Mouse (Mus musculus) heart, postnatal 14 days (tissue): Measurements from ENCODE around the gene Gdf9. TPM values are rescaled to one million over a fixed set of nuclear protein-coding genes. Genes with fewer than 3 reads are reported as not detected.

ENCODE experiments used
- DNase-seq, 2 experiments: peaks; one replicate each; pipeline ENCODE4 v3.0.0; 2021 to 2022
- intact Hi-C: fragments of 180-260 bp; cut with DNase I; formaldehyde crosslinking; loops from one replicate; pipeline ENCODE4 v1.15.1; 2025
- total RNA-seq, 2 experiments: library from RNA; stranded (reverse); gene quantifications; 2 replicates each; pipeline ENCODE4 v1.2.3; 2021

Gene Gdf9
- total RNA-seq, 2 experiments from 2014 or later, result 0.31 to 0.66 TPM

DNA sequence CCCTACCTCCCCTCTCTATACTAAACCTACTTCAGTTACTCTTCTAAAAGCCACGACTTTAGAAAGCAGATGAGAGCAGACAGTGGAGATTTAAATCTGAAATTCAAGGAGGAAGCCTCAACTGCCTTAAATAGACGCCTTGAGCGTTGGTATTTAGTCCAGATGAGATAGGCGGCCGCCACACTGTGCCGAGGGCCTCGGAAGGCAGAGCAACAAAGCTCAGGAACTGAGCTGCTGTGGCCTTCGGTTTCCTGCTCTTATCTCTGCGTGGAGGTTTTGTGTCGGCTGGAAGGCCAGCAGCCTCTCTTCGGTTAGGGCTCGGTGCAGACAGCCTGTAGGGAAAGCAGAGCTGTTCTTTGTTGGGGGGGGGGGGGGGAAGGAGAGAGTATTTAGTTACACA lies 11.1 kb downstream of the Gdf9 start:
- intact Hi-C loops, result no loop called here
- DNase-seq, result peak in 1 of 2 experiments; percentile 28

DNA sequence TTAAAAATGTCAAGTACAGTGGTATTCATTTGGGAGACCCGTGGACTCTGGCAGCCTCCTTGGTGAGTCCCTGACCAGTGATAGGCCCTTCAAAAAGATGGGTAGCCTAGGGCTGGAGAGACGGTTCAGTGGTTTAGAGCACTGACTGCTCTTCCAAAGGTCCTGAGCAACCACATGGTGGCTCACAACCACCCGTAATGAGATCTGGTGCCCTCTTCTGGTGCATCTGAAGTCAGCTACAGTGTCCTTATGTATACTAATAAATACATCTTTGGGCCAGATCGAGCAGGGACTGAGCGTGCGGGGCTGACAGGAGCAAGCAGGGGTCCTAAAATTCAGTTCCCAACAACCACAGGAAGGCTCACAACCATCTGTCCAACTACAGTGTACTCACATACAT lies 13.0 kb downstream of the Gdf9 start:
- intact Hi-C loops, result no loop called here
- peak in 1 of 2 experiments; percentile 47 for DNase-seq

DNA sequence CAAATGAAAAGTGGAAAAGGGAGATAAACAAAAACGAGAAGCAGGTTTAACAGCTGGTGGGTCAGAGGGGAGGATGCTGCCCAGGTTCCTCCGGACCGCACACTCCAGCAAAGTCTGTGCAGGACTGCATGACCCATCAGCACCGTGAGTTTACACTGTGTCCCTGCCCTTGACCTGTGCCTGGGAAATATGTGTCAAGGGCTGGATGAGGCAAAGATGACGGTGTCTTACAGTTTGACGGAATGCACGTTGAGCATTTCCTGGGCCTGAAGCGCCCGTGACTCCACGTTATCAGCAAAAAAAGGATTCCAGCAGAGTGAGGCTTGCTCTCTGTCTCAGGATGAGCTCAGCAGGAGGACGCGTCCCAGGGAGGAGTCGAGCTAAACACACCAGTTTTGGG lies 14.7 kb downstream of the Gdf9 start:
- intact Hi-C loops, result no loop called here

DNA sequence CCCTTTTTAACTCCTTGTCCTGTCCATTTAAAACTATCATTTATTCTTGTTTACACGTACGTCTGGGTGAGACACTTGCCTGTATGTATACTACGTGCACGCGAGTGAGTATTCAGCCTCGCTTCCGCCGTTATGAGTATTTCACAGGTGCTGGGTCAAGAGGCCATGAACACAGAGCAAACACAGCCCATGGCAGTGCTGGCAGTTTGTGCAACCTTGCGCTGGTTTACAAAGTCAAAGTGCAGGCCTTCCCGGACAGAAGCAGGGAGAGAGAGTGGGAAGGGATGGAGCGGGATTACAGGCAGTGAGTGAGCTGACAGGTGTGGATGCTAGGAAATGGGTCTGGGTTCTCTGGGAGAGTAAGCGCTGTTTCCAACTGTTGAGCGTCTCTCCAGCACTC lies 15.4 kb downstream of the Gdf9 start:
- DNase-seq, result no peak
- intact Hi-C loops, result no loop called here

More for the DNA sequence above, 14.7 kb downstream of the Gdf9 start:
- DNase-seq, result no peak

DNA sequence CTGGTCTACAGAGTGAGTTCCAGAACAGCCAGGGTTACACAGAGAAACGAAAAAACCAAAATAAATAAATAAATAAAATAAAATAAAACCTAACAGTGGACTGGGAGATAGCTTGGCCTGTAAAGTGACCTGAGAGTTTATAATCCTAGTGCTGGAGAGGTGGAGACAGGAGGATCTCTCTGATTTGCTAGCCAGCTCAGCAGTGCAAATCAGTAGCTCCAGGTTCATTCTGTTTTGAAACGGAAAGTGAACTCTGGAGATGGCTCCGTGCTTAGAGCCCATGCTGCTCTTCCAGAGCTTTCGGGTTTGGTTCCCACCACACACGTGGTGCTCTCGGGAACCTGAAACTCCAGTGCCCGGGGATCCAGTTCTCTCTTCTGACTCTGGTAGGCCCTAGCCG lies 17.2 kb downstream of the Gdf9 start:
- intact Hi-C loops, result no loop called here
- DNase-seq, result no peak

DNA sequence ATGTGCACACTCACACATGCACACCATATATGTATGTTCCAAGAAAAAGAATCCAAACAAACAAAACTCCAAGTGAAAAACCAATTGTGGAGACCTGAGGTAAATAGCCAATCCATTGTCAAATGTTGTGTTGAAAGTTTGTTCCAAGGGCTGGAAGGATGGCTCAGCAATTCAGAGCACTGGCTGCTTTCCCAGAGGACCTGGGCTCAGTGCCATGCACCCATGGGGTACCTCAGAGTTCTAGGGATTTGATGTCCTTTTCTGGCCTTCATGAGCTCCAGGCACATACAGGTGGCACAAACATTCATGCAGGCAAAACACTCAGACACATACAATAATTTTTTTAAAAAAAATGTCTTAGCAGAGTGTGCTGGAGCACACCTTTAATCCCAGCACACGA lies 17.7 kb downstream of the Gdf9 start:
- peak; percentile 74 to 80 for DNase-seq
- intact Hi-C loops, result no loop called here

DNA sequence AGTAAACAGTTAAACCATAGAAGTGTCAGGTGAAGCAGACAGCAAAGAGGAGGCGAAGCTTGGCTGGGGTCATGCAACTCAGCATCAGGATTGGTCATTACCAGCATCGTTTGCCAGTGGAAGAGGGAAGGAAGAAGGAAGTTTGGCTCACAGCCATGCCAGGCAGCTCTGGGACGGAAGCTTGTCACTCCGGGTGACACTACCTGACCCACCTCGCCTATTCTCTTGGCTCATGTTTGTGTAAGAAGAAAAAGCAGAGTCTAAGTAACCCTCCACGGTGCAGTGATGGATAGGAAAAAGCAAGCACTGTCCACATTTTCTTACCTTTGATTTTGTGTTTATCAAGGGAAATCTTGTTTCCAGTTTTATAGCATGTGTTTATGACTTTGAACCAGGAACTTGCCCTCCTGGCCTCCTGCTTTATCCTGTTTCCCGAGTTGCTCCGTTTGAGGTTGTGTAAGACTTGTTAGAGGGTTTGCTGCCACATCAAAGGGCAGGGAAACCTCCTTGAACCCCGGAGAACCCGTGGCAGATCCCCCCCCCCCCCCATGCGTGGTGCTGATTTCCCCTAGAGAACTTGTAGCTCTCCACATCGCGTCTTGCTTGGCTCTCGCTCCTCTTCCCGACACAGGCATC lies 19.4 kb downstream of the Gdf9 start:
- intact Hi-C loops, result loop anchor here (2.0 kb wide), 1 partner anchor 35 kb away; no protein-coding TSS in a partner anchor
- no peak for DNase-seq

DNA sequence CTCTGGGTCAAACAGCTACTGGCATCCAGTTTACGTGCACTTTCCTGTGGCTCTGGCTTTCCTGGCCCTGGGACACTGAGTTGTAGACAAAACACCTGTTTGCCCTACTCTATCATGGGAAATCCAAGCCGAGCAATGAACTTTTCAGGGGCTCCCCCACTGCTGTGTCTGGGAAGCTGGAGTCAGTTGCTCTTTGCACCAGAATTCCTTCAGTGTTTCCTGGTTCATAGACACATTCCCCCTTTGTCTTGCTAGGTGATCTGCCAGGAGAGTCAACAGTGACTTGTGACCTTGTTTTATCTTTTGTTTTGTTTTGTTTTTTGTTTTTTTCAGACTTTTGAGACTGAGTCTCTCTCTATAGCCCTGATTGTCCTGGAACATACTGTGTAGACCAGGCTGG lies 20.5 kb downstream of the Gdf9 start:
- intact Hi-C loops, result loop anchor here (2.0 kb wide), 1 partner anchor 37 kb away; no protein-coding TSS in a partner anchor

DNA sequence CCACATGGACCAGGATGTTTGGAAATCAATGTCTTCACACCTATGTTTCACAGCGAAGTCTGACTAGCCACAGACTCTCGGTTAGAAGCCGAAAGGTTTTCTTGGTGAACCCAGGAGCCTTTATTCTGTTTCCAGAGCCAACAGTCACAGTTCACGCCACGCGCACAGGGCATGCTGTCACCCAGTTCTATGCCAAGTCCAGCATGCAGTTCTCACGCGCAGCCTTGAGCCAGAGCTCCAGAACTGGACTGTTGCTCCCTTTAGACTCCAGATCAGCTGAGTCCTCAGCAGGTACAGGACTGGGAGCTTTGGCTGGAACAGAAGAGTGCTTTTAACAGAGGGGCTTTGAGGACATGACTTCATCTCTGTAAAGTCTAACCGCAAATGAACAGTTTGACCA lies 21.6 kb downstream of the Gdf9 start:
- DNase-seq, result no peak
- intact Hi-C loops, result no loop called here

More for the DNA sequence above, 20.5 kb downstream of the Gdf9 start:
- no peak for DNase-seq

DNA sequence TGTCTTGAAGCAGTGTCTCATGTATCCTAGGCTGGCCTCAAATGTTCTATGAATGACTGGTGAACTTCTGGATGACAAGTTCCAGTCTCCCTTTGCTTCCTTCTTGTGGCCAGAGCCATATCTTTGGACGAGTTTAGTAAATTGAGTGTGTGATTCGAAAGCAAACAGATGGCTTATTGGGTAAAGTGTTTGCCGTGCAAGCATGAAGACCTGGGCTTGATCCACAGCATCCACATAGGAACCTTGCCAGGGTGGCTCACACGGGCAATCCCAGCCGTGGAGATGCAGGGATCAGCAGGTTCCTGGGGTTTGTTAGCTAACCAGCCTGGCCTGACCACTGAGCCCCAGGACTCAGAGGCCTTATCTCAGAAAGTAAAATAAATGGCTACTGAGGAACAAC lies 22.2 kb downstream of the Gdf9 start:
- DNase-seq, result no peak
- intact Hi-C loops, result no loop called here

DNA sequence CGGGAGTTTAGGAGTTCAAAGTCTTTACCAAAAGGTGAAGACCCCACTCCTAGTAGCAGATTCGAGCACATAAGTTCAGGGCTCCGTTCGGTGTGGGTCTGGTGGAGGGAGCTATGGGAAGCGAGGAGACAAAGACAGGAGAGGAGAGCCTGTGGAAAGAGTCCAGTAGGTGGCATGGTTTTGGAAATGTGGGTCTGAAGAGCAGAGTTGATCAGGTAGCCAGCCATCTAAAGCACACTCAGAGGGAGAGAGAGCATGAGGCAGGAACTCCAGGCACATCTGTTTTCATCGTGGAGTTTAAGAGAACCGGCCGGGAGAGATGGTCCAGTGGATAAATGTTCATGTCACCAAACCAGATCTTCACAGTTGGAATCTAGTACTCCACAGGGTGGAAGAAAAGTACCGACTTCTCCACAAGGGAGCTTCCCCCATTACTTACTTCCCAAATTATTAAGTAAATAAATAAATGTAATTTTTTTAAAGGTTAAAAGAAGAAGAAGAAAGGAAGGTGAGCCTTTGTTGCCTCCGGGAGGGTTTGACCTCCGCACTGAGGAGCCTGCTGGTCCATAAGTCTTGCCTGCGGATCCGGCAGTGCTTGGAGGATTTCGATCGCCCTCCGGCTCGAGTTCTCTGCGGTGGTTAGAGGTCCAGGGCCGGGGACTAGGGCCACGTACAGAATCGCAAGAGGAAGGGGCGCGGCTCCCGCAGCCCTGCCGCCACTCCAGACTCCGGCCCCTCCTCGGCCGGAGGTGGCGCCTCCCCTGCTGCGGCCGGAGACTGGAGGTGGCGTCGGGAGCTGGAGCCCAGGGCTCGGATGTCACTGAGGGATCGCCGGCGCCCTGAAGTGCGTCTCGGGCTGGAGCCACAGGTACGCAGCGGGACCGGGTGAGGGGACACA lies 25.9 kb downstream of the Gdf9 start, which contains the start of the genes Gm10447 and Shroom1:
Gm10447 (minus strand) TSS at position 637 of the 898 bp plus-strand sequence.
Shroom1 (plus strand) TSS at position 732 of the 898 bp plus-strand sequence.
- intact Hi-C loops, result no loop called here
- DNase-seq, result peak; percentile 75

DNA sequence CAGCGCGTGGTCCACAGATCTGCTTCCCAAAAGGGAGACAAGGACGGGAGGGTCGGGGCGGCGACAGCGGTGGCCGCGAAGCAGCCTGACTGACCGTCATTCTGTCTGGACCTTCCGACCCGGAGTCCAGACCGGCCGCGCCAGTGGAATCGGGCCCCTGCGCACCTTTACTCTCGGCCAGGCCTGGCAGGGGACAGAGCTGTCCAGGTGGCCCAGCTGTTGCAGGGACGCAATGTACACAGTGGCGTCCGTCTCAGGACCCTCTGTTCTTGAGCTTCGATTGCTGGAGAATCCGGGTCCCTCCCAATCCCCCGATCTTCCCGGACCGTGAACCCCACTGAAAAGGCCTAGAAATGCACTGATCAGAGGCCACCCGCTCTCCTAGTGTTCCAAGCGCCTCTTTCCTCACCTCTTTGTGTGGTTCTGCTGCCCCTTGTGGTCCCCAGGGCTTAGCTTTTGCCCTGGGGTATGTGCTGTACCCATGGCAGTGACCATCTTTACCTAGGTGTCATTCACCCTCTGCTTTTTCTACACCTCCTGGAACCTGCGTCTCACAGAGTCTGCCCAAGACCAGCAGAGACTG lies 26.6 kb downstream of the Gdf9 start:
- intact Hi-C loops, result no loop called here
- DNase-seq, result no peak

DNA sequence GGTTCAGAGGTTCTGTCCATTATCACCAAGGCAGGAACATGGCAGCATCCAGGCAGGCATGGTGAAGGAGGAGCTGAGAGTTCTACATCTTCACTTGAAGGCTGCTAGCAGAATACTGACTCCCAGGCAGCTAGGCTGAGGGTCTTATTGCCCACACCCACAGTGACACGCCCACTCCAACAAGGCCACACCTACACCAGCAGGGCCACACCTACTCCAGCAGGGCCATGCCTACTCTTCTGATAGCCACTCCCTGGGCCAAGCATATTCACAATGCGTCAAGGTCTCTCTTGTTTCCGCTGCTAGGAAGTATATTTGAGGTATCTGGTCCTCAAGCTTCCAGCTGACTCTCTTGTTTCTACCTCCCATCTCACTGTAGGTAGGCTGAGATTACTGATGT lies 28.2 kb downstream of the Gdf9 start:
- intact Hi-C loops, result no loop called here

DNA sequence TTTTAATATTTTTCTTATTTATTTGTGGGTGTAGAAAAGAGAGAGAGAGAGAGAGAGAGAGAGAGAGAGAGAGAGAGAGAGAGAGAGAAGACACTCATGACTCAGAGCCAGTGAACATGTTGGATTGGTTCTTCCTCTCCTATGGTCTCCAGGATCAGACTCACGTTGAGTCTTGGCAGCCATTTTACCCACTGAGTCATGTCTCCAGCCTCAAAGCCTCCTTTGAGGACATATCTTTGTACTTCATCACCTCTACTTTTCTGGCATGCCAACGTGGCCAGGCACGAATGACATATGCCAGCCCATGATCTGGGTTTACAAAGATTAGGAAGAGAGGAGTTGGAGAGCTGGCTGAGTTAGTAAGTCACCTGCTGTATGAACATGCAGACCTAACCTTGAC lies 29.4 kb downstream of the Gdf9 start:
- intact Hi-C loops, result no loop called here
- DNase-seq, result no peak

More for the DNA sequence above, 28.2 kb downstream of the Gdf9 start:
- no peak for DNase-seq

DNA sequence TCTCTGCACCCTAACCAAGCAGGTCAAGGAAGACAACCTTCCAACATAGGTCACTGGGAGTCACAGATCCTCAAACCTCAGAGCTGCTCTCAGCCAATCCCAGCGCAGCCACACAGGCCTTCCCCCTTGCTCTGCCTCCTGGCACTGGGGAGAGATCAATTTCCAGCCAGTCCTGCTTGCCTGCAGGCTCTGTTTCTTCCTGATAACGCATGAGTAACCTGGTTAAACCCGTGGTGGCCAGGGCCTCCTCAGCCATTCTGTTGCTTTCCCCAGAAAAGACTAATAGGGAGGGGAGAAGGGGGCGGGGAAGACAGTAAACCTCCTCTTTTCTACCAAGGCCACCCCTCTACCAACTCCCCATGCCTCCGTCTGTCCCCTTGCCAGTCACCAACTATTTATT lies 30.9 kb downstream of the Gdf9 start:
- intact Hi-C loops, result no loop called here

DNA sequence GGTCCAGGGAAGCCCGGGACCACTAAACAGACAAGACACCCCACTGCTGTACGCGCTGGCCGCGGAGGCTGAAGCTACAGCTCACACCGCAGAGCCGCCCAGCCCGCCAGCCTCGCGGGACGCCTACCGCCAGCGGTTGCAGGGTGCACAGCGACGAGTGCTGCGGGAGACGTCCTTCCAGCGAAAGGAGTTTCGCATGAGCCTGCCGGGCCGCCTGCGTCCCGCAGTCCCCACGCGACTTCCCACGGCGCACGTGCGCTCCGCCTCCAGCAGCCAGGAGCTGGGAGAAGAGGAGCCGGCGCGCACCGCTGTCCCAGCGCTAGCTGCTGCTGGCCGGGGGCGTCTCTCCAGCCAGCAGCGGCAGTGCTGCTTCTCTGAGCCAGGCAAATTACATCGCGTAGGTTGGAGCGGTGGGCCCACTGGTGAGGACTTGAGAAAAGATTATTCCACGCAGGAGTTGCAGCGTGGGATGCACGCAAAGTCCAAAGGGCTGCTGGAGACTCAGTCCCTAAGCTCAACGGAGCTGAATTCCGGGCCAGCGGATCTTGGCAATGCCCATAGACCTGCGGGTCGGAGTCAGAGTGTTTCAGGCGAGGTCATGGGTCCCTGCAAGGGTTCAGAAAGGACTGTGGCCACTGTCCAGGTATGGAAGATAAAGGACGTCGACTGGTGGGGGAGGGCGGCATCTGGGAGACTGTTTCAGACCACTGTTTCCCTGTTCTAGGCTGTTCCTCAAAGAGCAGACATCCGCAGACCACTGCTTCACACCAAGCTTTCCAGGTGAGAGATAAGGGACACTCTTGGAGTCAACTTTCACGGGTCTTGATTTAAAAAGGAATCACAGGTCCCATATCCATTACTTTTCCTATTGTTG lies 33.0 kb downstream of the Gdf9 start:
- intact Hi-C loops, result no loop called here
- DNase-seq, result peak; percentile 19 to 27

More for the DNA sequence above, 30.9 kb downstream of the Gdf9 start:
- no peak for DNase-seq

DNA sequence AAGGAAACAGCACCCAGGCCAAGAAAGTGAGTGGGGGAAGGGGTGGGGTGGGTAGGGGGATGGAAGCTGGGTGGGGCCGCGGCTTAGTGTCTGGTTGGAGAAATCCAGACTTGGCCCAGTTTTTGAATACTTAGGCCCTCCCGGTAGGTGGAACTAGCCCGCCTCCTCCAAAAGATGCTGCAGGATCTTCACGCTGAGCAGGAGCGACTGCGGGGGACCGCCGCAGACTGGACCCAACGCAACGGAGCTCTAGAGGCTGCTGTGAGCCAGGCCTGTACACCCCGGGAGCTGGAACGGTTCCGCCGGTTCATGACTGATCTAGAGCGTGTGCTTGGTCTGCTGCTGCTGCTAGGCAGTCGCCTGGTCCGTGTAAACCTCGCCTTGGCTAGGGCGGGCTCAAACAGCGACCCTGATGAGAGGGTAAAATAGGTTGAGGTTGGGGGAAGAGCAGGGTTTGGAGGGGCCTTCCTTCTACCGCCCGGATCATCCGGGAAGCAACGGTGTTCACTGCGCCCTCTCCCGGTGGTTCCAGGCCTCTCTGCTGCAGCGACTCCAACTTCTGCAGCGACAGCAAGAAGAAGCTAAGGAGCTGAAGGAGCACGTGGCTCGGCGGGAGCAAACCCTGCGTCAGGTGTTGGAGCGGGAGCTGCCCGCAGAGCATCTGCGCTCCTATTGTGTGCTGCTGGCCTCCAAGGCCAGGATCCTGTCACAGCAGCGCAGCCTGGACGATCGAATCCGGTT lies 35.6 kb downstream of the Gdf9 start:
- intact Hi-C loops, result no loop called here
- DNase-seq, result peak; percentile 78 to 88

DNA sequence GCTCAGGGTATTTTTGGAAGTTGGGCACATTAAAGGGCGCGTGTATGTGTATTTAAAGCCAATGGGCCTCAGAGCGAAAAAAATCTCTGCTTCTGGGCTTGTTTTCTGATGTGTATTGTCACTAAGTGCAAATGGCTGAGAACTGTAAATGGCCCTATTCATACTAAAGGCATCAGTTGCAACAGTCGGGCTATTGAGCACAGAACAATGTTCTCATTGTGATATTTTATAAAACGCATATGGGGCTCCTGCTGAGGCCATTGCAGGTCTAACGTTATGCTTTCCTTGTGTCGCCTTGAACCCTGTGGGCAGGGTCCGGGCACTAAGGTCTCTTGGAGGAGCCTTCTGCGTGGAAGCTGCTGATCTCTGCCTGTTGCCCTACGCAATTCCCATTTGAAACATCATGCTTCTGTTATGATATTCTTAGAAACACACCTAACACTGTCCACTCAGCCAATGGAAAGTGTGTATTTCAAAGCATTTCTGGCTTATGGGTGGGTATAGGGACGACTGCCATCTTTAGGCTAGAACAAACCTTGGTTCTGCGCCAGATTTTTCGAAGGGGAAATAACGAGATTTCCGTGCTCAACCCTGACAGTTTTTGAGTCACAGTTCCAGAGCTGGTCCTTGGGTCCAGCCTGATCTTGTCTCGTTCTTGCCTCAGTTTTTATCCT lies 38.6 kb downstream of the Gdf9 start:
- DNase-seq, result no peak
- intact Hi-C loops, result no loop called here
